Mouse (Mus musculus): ENCODE data around the gene Gm14403.
"Not testable (repeated sequence)": the region's sequence is repeated elsewhere in the genome, so short reads cannot be mapped to it uniquely, and the experiment has no call there.

GRCm38 (mm10) chr2:177537717-177538116 is 39.7 kb downstream of the Gm14403 start:
- TF ChIP-seq CTCF (IDR thresholded peaks at IDR 0.05; ENCODE audit: low read depth, low read length); POLR2A (IDR thresholded peaks at IDR 0.05; ENCODE audit: borderline replicate concordance, low read depth, low read length): not testable (repeated sequence)

Data from bone marrow macrophage, adult 2 months (primary cell).